28 mouse cellular contexts compared by ENCODE assay signal in the genomic region with DNA sequence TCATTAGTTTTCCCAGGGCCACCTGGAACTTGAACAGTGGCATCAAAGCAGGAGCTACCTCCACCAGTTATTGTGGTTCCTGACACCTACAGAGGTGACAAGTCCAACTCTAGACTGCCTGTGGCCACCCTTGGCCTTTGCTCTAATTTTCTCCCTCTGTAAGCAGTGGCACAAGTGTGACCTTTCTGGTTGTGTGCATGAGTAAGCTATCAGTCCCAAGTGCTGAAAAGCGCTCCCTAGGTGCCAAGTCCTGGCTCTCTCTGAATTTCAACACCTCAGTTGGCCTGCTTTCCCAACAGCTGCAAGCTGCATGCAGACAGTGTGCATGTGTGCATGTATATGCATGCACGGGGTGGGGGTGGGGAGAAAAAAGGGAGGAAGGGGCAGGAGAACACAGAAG.
DNase-seq lines count a peak whose midpoint lies in the region; ATAC-seq and TF ChIP-seq lines count a peak whose summit lies in the region.
"Had no signal": no experiment of that assay in that cellular context is flagged by ENCODE, and none has a peak within 500 bp of the region (broad histone marks: within the 10 kb centered on the region; RNA-seq: fewer than 3 reads in every experiment).

No protein-coding gene starts in this region.

- H3K36me3 ChIP-seq in heart, adult 2 months (ENCODE audit: control insufficient read depth, insufficient read depth, low read length), result no peaks in the 10 kb centered on the region
- no peaks in the 10 kb centered on the region for H3K36me3 ChIP-seq in heart, embryonic 15.5 days
- H3K36me3 ChIP-seq: intestine, embryonic 15.5 days; limb, embryonic 12.5 days; lung, embryonic 15.5 days; neural tube, embryonic 13.5 days had no signal

- peak; percentile 68; the same call in 1 of the 2 replicates for TF ChIP-seq EP300 in heart, adult 2 months (IDR thresholded peaks at IDR 0.05; ENCODE audit: insufficient read depth, low read depth, low read length)

- DNase-seq in heart, adult 2 months, result peak in 1 of 2 experiments; percentile 26
- no peak for DNase-seq in heart, postnatal 25 days (ENCODE audit: low spot score)
- peak; percentile 72 for DNase-seq in NIH3T3 (ENCODE audit: low read depth)
- peak; percentile 10 for DNase-seq in adipocyte (ENCODE audit: low spot score)
- no peak for DNase-seq in left cerebral cortex, adult 8-10 months (ENCODE audit: low spot score in 2 of 2)
- no peak for DNase-seq in layer of hippocampus, adult 9-10 months (ENCODE audit: low spot score)
- DNase-seq in embryo, embryonic 10 days (ENCODE audit: low spot score), result no peak
- DNase-seq: cerebellum, adult 2 months; cerebellum, postnatal 25 days; gastrocnemius, postnatal 14 days; kidney, adult 9 months; kidney, postnatal 14 days; layer of hippocampus, postnatal 36 days; retina, postnatal 1 day; right cerebral cortex, postnatal 25 days; spleen, adult 18-20 months; thymus, postnatal 14 days had no signal

- H3K4me2 ChIP-seq in heart, embryonic 15.5 days, result no peak overlapping the region
- H3K4me2 ChIP-seq: forebrain, embryonic 13.5 days; intestine, embryonic 15.5 days; limb, embryonic 12.5 days; lung, embryonic 15.5 days; neural tube, embryonic 13.5 days had no signal

- H3K4me3 ChIP-seq in heart, adult 2 months, result no peak overlapping the region
- H3K4me3 ChIP-seq in heart, embryonic 15.5 days, result no peak overlapping the region
- H3K4me3 ChIP-seq: forebrain, embryonic 13.5 days; intestine, embryonic 15.5 days; limb, embryonic 12.5 days; lung, embryonic 15.5 days; myocyte; neural tube, embryonic 13.5 days had no signal

- WGBS in heart, adult 2 months, result 62% methylated on average over 2 of the region's 2 CpGs
- WGBS in heart, embryonic 15.5 days, result 41% methylated on average over 2 of the region's 2 CpGs

- H3K27ac ChIP-seq in heart, adult 2 months, result no peak overlapping the region
- H3K27ac ChIP-seq in heart, embryonic 15.5 days, result peak overlapping the region; percentile 38
- H3K27ac ChIP-seq: forebrain, embryonic 13.5 days; intestine, embryonic 15.5 days; limb, embryonic 12.5 days; liver, embryonic 14.5 days; lung, embryonic 15.5 days; macrophage; neural tube, embryonic 13.5 days had no signal

- no peaks in the 10 kb centered on the region for H3K79me2 ChIP-seq in heart, adult 2 months (replicated peaks; ENCODE audit: control insufficient read depth, insufficient read depth, low read length)

- no peak for TF ChIP-seq POLR2A in heart, adult 2 months (IDR thresholded peaks at IDR 0.05; ENCODE audit: insufficient read depth, low read depth, low read length)

- no peak for TF ChIP-seq CTCF in heart, adult 2 months (IDR thresholded peaks at IDR 0.05)

- peak; percentile 47; the same call in 1 of the 2 replicates for ATAC-seq in heart, embryonic 15.5 days (replicated peaks; ENCODE audit: insufficient number of reproducible peaks, insufficient read depth, low FRiP score, low read depth)
- ATAC-seq: forebrain, embryonic 13.5 days; hindbrain, embryonic 16.5 days; intestine, embryonic 15.5 days; midbrain, embryonic 16.5 days had no signal

- intact Hi-C loops in heart, adult 2 months (cut with DNase I), result no loop called here
- intact Hi-C loops in heart, postnatal 25 days (cut with DNase I), result no loop called here

- H3K9me3 ChIP-seq in heart, embryonic 15.5 days (replicated peaks), result no peaks in the 10 kb centered on the region
- H3K9me3 ChIP-seq: forebrain, embryonic 13.5 days; intestine, embryonic 15.5 days; limb, embryonic 12.5 days; lung, embryonic 15.5 days; neural tube, embryonic 13.5 days had no signal

- no peaks in the 10 kb centered on the region for H3K4me1 ChIP-seq in heart, adult 2 months (ENCODE audit: control insufficient read depth, insufficient read depth, low read length)
- peaks cover 36% of the 10 kb centered on the region for H3K4me1 ChIP-seq in heart, embryonic 15.5 days (replicated peaks)
- H3K4me1 ChIP-seq: forebrain, embryonic 13.5 days; limb, embryonic 12.5 days had no signal

- no peak overlapping the region for H3K9ac ChIP-seq in heart, adult 2 months (ENCODE audit: low read depth, low read length)
- no peak overlapping the region for H3K9ac ChIP-seq in heart, embryonic 15.5 days
- H3K9ac ChIP-seq: forebrain, embryonic 13.5 days; intestine, embryonic 15.5 days; limb, embryonic 12.5 days; liver, embryonic 14.5 days; lung, embryonic 15.5 days; neural tube, embryonic 13.5 days had no signal

- H3K27me3 ChIP-seq in heart, adult 2 months (ENCODE audit: control insufficient read depth, insufficient read depth, low read length), result no peaks in the 10 kb centered on the region
- H3K27me3 ChIP-seq in heart, embryonic 15.5 days, result no peaks in the 10 kb centered on the region
- H3K27me3 ChIP-seq: forebrain, embryonic 13.5 days; intestine, embryonic 15.5 days; limb, embryonic 12.5 days; lung, embryonic 15.5 days; neural tube, embryonic 13.5 days had no signal

Comparison
In these comparisons a context has a peak if more than half of its experiments do, and no peak if none do; other contexts are left out.
1. DNase-seq: peak in NIH3T3 (single experiment) and adipocyte (single experiment); none in heart, postnatal 25 days (single experiment), left cerebral cortex, adult 8-10 months (0 of 2), layer of hippocampus, adult 9-10 months (single experiment) and embryo, embryonic 10 days (single experiment).